Mouse (Mus musculus) MEL (cell line): ENCODE results near the gene Scn3b. TPM values are rescaled to one million over a fixed set of nuclear protein-coding genes. Genes with fewer than 3 reads are reported as not detected.

Experiments
- DNase-seq: peaks from one replicate; pipeline ENCODE4 v3.0.0; 2011; ENCODE audit warnings: low read depth, low spot score
- H3K27ac ChIP-seq: 2 replicates; pipeline ENCODE4 v1.5.1; 2012; ENCODE audit warnings: low read depth, mild to moderate bottlenecking, control low read depth, low read length, moderate library complexity; ENCODE audit not compliant: control insufficient read depth
- H3K27me3 ChIP-seq, 2 experiments: fragments of 150-350 bp in 1 of 2; sonication (generic) in 1 of 2; 2 replicates each; pipeline ENCODE4 v1.6.1; 2012; ENCODE audit warnings: low read length in 2 of 2, mild to moderate bottlenecking in 2 of 2, improper control_type of control experiment in 1 of 2, moderate library complexity in 1 of 2; ENCODE audit not compliant: insufficient read depth in 2 of 2, control insufficient read depth in 1 of 2
- H3K36me3 ChIP-seq, 2 experiments: 2 replicates each; pipeline ENCODE4 v1.6.1; 2012 to 2014; ENCODE audit warnings: low read length in 2 of 2, improper control_type of control experiment in 1 of 2, inconsistent platforms in 1 of 2, mild to moderate bottlenecking in 1 of 2; ENCODE audit not compliant: insufficient read depth in 2 of 2, control insufficient read depth in 1 of 2
- H3K4me1 ChIP-seq, 2 experiments: fragments of 150-350 bp in 1 of 2; sonication (generic) in 1 of 2; 2 replicates each; pipeline ENCODE4 v1.6.1; 2012; ENCODE audit warnings: low read length in 2 of 2, improper control_type of control experiment in 1 of 2, mild to moderate bottlenecking in 1 of 2; ENCODE audit not compliant: insufficient read depth in 2 of 2, control insufficient read depth in 1 of 2
- H3K4me3 ChIP-seq, 2 experiments: fragments of 150-350 bp in 1 of 2; sonication (generic) in 1 of 2; 2 replicates each; pipeline ENCODE4 v1.5.1; 2012; ENCODE audit warnings: low read depth in 2 of 2, low read length in 2 of 2, mild to moderate bottlenecking in 2 of 2, moderate library complexity in 2 of 2, control low read depth in 1 of 2, improper control_type of control experiment in 1 of 2; ENCODE audit not compliant: control insufficient read depth in 1 of 2, insufficient read depth in 1 of 2
- H3K79me2 ChIP-seq: 2 replicates; pipeline ENCODE4 v1.6.1; 2012; ENCODE audit warnings: mild to moderate bottlenecking, low read length, moderate library complexity; ENCODE audit not compliant: control insufficient read depth, poor library complexity, insufficient read depth
- H3K9ac ChIP-seq: 2 replicates; pipeline ENCODE4 v1.6.1; 2012; ENCODE audit warnings: low read depth, mild to moderate bottlenecking, control low read depth, low read length, moderate library complexity; ENCODE audit not compliant: control insufficient read depth, poor library complexity, severe bottlenecking
- H3K9me3 ChIP-seq: fragments of 150-350 bp; sonication (generic); replicated peaks from 2 replicates; pipeline ENCODE4 v1.6.1; 2012; ENCODE audit warnings: mild to moderate bottlenecking, low read length, improper control_type of control experiment, moderate library complexity; ENCODE audit not compliant: insufficient read depth
- CHD1 ChIP-seq: IDR thresholded peaks from 2 replicates; pipeline ENCODE4 v1.6.1; 2012; ENCODE audit warnings: low read depth, mild to moderate bottlenecking, inconsistent platforms, low read length, improper control_type of control experiment
- CTCF ChIP-seq, 3 experiments: IDR thresholded peaks in 2 of 3; conservative IDR thresholded peaks in 1 of 3; 2 replicates each; pipeline ENCODE4 v1.5.1; 2011 to 2012; ENCODE audit warnings: low read length in 3 of 3, low read depth in 2 of 3, mild to moderate bottlenecking in 2 of 3, improper control_type of control experiment in 1 of 3, inconsistent platforms in 1 of 3, mixed read lengths in 1 of 3, moderate library complexity in 1 of 3; ENCODE audit not compliant: control insufficient read depth in 1 of 3, insufficient read depth in 1 of 3, poor library complexity in 1 of 3, severe bottlenecking in 1 of 3
- ELF1 ChIP-seq: IDR thresholded peaks from 2 replicates; pipeline ENCODE4 v1.6.1; 2014; ENCODE audit warnings: low read depth, mild to moderate bottlenecking, inconsistent platforms, low read length, improper control_type of control experiment, moderate library complexity
- GABPA ChIP-seq: IDR thresholded peaks from 2 replicates; pipeline ENCODE4 v1.6.1; 2012; ENCODE audit warnings: low read depth, mild to moderate bottlenecking, inconsistent platforms, low read length, improper control_type of control experiment, moderate library complexity
- GATA1 ChIP-seq: IDR thresholded peaks from 2 replicates; pipeline ENCODE4 v1.6.1; 2011; ENCODE audit warnings: low read depth, low read length, improper control_type of control experiment
- HCFC1 ChIP-seq: IDR thresholded peaks from 2 replicates; pipeline ENCODE4 v1.6.1; 2012; ENCODE audit warnings: low read depth, mild to moderate bottlenecking, inconsistent platforms, low read length, improper control_type of control experiment, moderate library complexity
- KAT2A ChIP-seq: conservative IDR thresholded peaks from 2 replicates; pipeline ENCODE4 v1.6.1; 2012; ENCODE audit warnings: low read depth, low read length, improper control_type of control experiment, inconsistent platforms
- MAFK ChIP-seq: IDR thresholded peaks from 2 replicates; pipeline ENCODE4 v1.6.1; 2011; ENCODE audit warnings: low read depth, mild to moderate bottlenecking, low read length, improper control_type of control experiment, borderline replicate concordance
- MAX ChIP-seq: IDR thresholded peaks from 2 replicates; pipeline ENCODE4 v1.6.1; 2011; ENCODE audit warnings: low read length, improper control_type of control experiment
- MAZ ChIP-seq: IDR thresholded peaks from 2 replicates; pipeline ENCODE4 v1.6.1; 2012; ENCODE audit warnings: low read depth, mild to moderate bottlenecking, inconsistent platforms, low read length, improper control_type of control experiment
- MXI1 ChIP-seq: IDR thresholded peaks from 2 replicates; pipeline ENCODE4 v1.6.1; 2011; ENCODE audit warnings: mild to moderate bottlenecking, low read depth, low read length, improper control_type of control experiment
- MYB ChIP-seq: IDR thresholded peaks from 2 replicates; pipeline ENCODE4 v1.6.1; 2011; ENCODE audit warnings: mild to moderate bottlenecking, low read depth, low read length, improper control_type of control experiment
- MYC ChIP-seq: IDR thresholded peaks from 2 replicates; pipeline ENCODE4 v1.6.1; 2011; ENCODE audit warnings: low read depth, mild to moderate bottlenecking, low read length, improper control_type of control experiment, moderate library complexity
- NRF1 ChIP-seq: IDR thresholded peaks from 2 replicates; pipeline ENCODE4 v1.6.1; 2014; ENCODE audit warnings: low read depth, mild to moderate bottlenecking, inconsistent platforms, low read length, improper control_type of control experiment, moderate library complexity; ENCODE audit not compliant: poor library complexity, insufficient read depth, severe bottlenecking
- POLR2A ChIP-seq, 2 experiments: IDR thresholded peaks; 2 replicates each; pipeline ENCODE4 v1.6.1; 2011 to 2012; ENCODE audit warnings: low read length in 2 of 2, mild to moderate bottlenecking in 2 of 2, control low read depth in 1 of 2, improper control_type of control experiment in 1 of 2, low read depth in 1 of 2, moderate library complexity in 1 of 2; ENCODE audit not compliant: control insufficient read depth in 1 of 2, insufficient read depth in 1 of 2, poor library complexity in 1 of 2
- SIN3A ChIP-seq: IDR thresholded peaks from 2 replicates; pipeline ENCODE4 v1.6.1; 2012; ENCODE audit warnings: low read length, improper control_type of control experiment, inconsistent platforms
- SMC3 ChIP-seq: IDR thresholded peaks from 2 replicates; pipeline ENCODE4 v1.6.1; 2011; ENCODE audit warnings: low read depth, low read length, improper control_type of control experiment
- TBP ChIP-seq: IDR thresholded peaks from 2 replicates; pipeline ENCODE4 v1.8.0; 2011; ENCODE audit warnings: low read depth, low read length, improper control_type of control experiment
- UBTF ChIP-seq: IDR thresholded peaks from 2 replicates; pipeline ENCODE4 v1.6.1; 2012; ENCODE audit warnings: low read depth, mild to moderate bottlenecking, inconsistent platforms, low read length, improper control_type of control experiment, moderate library complexity, borderline replicate concordance; ENCODE audit not compliant: insufficient read depth
- USF2 ChIP-seq, 2 experiments: IDR thresholded peaks; 2 replicates each; pipeline ENCODE4 v1.6.1; 2011 to 2012; ENCODE audit warnings: improper control_type of control experiment in 2 of 2, low read length in 2 of 2, borderline replicate concordance in 1 of 2, inconsistent platforms in 1 of 2, low read depth in 1 of 2, mild to moderate bottlenecking in 1 of 2; ENCODE audit not compliant: insufficient read depth in 1 of 2
- ZC3H11A ChIP-seq: IDR thresholded peaks from 2 replicates; pipeline ENCODE4 v1.6.1; 2012; ENCODE audit warnings: low read depth, mild to moderate bottlenecking, inconsistent platforms, low read length, improper control_type of control experiment
- ZKSCAN1 ChIP-seq: IDR thresholded peaks from 2 replicates; pipeline ENCODE4 v1.6.1; 2012; ENCODE audit warnings: low read depth, mild to moderate bottlenecking, inconsistent platforms, low read length, improper control_type of control experiment, moderate library complexity
- polyA plus RNA-seq, 2 experiments: library from polyadenylated mRNA; stranded (reverse) in 1 of 2; unstranded in 1 of 2; fragments of >175 nt in 1 of 2; fragments of >200 nt in 1 of 2; gene quantifications; 2 replicates each; pipeline versions ENCODE4 v1.2.1 to v1.2.4; 2012; ENCODE audit warnings: low replicate concordance in 2 of 2, low read depth in 1 of 2; ENCODE audit not compliant: insufficient read length in 2 of 2, insufficient read depth in 1 of 2, missing spikeins in 1 of 2
- total RNA-seq: library from RNA; depleted of rRNA; stranded (reverse); fragments of 300-350 nt; gene quantifications from 2 replicates; pipeline ENCODE4 v1.2.3, GENCODE M21; 2012

Scn3b gene
- total and polyA plus RNA-seq, 3 experiments = not detected

- Histone ChIP-seq H3K36me3 (no peaks in the 10 kb centered on the region), H3K27ac (no peak overlapping the region), H3K4me3 (no peak overlapping the region), H3K9me3 (no peaks in the 10 kb centered on the region), H3K4me1 (no peaks in the 10 kb centered on the region), H3K9ac (no peak overlapping the region), H3K27me3 (no peaks in the 10 kb centered on the region), H3K79me2 (no peaks in the 10 kb centered on the region)
- no peak for DNase-seq
- TF ChIP-seq SIN3A (no peak), MXI1 (no peak), UBTF (no peak), CHD1 (no peak), HCFC1 (no peak), TBP (no peak), SMC3 (no peak), ZKSCAN1 (no peak), GATA1 (no peak), GABPA (no peak), MAFK (no peak), KAT2A (no peak), POLR2A (IDR thresholded peaks at IDR 0.05; ENCODE audit: control insufficient read depth in 1 of 2, insufficient read depth in 1 of 2, low read depth in 1 of 2, low read length in 2 of 2, poor library complexity in 1 of 2) (no peak), MYC (no peak), ELF1 (no peak), MYB (no peak)
Measured at GRCm38 (mm10) chr9:40282968-40283367, 14.0 kb downstream of the Scn3b start.

DNA sequence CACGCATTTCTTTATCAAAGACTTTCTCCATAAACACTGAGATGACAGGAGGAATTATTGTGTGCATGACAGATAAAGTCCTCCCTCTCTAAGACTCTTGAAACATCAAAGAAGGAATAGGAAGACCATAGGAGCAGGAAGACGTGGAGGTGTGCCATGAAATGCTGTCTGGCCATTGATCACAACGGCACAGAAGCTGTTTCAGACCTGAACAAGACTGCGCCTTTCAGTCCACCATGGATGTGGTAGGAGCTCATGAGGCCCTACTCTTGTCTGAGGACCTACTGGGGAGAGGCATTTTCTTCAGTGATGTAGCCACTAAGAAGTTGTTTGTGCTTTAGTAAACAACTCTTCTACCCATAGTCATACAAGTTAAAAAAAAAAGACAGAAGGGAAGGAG lies 23.5 kb downstream of the Scn3b start:
- Histone ChIP-seq H3K27ac (no peak overlapping the region), H3K9me3 (no peaks in the 10 kb centered on the region), H3K27me3 (no peaks in the 10 kb centered on the region)

More for the DNA sequence above, 23.5 kb downstream of the Scn3b start:
- Histone ChIP-seq H3K79me2 (no peaks in the 10 kb centered on the region), H3K9ac (no peak overlapping the region), H3K4me3 (no peak overlapping the region), H3K4me1 (no peaks in the 10 kb centered on the region), H3K36me3 (no peaks in the 10 kb centered on the region)
- TF ChIP-seq GABPA (no peak), ELF1 (no peak), CHD1 (no peak), USF2 (IDR thresholded peaks at IDR 0.05; ENCODE audit: borderline replicate concordance in 1 of 2, insufficient read depth in 1 of 2, low read depth in 1 of 2, low read length in 2 of 2) (no peak), MAZ (no peak), MAX (no peak), SMC3 (no peak), ZKSCAN1 (no peak), MYC (no peak), MAFK (no peak), TBP (no peak), ZC3H11A (no peak), CTCF (IDR thresholded peaks at IDR 0.05 in 2 of 3, conservative IDR thresholded peaks at IDR 0.05 in 1 of 3; ENCODE audit: control insufficient read depth in 1 of 3, insufficient read depth in 1 of 3, low read depth in 2 of 3, low read length in 3 of 3, poor library complexity in 1 of 3, severe bottlenecking in 1 of 3) (no peak), POLR2A (IDR thresholded peaks at IDR 0.05; ENCODE audit: control insufficient read depth in 1 of 2, insufficient read depth in 1 of 2, low read depth in 1 of 2, low read length in 2 of 2, poor library complexity in 1 of 2) (no peak), NRF1 (no peak)
- DNase-seq = no peak
